Mouse (Mus musculus) neural tube, embryonic 10.5 days (tissue): Measurements from ENCODE around the gene Cuedc1.

ENCODE experiments used
- DNase-seq: peaks from one replicate; pipeline ENCODE4 v3.0.0-alpha.2; 2017; ENCODE audit warnings: low spot score; ENCODE audit errors: extremely low spot score

Cuedc1 gene

GRCm38 (mm10) chr11:88098021-88098729 lies at the start of gene Cuedc1:
Gene Cuedc1 (plus strand): TSS chr11:88098058.
- DNase-seq: no peak

GRCm38 (mm10) chr11:88048961-88049670 lies 48.7 kb upstream of the Cuedc1 start:
- no peak for DNase-seq

DNA sequence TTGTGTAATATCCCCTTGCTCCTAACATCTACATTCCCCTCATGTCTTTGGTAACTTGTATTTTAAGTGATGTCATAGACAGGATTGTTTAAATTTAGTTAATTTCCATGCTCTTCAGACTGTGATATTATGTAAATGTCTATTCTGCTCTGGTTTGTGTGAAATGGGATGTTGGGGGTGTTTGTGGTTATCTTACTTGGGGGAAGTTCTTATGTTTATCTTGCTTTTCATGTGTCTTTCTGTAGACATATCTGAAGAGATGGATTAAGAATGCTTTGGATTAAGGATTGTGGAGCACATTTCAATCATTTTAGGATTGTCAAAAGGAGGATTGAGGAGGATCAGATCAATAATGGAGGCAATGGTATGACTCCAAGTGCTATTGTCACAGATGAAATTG lies 48.1 kb upstream of the Cuedc1 start:
- no peak for DNase-seq

GRCm38 (mm10) chr11:88052638-88053037 lies 45.2 kb upstream of the Cuedc1 start:
- no peak for DNase-seq

- no peak for DNase-seq
These were observed 44.0 kb upstream of the Cuedc1 start for GRCm38 (mm10) chr11:88053821-88054220.

GRCm38 (mm10) chr11:88054589-88054988 lies 43.3 kb upstream of the Cuedc1 start:
- peak; percentile 52 for DNase-seq

DNA sequence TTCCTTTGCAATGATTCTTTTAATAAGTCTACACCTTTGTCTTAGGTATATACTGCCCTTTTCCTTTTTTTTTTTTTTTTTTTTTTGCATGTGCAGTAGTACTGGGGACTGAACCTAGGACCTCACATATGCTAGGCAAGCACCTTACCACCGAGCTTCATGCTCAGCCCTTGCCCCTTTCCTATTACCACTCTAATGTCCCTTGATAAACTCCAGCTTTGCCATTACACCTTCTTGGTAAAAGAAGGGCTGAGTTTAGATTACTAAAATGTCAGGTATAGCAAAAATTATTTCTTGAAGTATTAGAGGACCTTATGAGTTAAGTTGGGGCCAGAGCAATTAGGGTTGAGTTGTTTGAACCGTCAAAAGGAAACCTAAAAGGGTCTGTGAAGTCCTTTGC lies 42.1 kb upstream of the Cuedc1 start:
- no peak for DNase-seq

DNA sequence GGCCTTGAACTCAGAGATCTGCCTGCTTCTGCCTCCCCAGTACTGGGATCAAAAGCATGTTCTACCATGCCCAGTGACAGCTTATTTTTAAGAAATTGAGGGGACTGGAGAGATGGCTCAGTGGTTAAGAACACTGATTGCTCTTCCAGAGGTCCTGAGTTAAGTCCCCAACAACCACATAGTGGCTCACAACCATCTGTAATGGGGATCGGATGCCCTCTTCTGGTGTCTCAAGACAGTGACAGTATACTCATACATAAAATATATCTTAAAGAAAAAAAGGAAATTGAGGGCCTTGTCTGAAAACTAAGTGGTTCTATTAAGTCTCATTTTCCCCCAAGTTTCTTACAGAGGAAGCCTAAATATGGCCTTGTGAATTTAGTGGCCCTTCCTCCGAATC lies 40.1 kb upstream of the Cuedc1 start:
- no peak for DNase-seq

DNA sequence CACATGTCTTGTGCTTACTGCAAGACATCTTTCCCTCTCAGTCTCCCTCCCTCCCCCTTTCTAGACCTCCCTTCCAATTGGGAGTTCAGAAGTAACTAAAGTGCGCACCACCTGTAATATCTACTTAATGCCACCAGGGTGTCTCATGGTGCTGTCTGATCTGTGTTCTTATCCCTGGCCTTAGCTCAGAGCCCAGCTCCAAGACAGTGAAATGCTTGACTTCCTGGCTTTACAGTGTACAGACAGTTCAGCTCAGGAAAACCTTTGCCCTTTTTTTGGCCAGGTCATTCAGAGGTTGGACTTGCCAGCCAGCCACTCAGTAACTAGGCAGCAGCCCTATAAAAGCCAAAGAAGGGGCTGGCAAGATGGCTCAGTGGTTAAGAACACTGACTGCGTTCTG lies 38.7 kb upstream of the Cuedc1 start:
- DNase-seq: no peak

DNA sequence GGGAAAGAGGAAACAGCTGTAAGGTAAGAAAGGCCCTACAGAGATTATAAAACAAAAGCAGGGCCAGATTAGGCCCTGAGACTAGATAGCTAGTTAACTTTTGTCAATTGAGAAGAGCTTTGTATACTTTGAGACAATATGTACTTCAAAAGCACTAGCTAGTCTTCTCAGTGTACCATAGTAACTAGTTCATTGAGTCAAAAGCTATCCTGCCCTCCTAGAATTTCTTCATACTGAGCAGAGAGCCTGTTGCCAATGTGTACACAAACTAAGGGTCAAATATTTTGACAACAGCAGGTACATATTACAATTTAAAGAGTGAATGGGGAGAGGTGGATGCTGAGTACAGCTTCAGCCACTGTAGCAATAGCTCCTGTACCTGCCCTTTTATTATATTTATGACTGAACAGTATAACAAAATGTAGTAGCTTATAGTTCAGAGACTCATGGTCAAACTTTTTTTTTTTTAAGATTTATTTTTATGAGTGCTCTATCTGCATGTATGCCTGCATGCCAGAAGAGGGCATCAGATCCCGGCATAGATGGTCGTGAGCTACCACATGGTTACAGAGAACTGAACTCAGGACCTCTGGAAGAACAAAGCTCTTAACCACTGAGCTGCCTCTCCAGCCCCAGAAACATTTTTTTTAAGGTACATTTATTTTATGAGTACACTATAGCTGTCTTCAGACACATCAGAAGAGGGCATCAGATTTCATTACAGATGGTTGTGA lies 35.8 kb upstream of the Cuedc1 start:
- no peak for DNase-seq

- DNase-seq: no peak
These were observed 32.1 kb upstream of the Cuedc1 start for GRCm38 (mm10) chr11:88065732-88066131.

DNA sequence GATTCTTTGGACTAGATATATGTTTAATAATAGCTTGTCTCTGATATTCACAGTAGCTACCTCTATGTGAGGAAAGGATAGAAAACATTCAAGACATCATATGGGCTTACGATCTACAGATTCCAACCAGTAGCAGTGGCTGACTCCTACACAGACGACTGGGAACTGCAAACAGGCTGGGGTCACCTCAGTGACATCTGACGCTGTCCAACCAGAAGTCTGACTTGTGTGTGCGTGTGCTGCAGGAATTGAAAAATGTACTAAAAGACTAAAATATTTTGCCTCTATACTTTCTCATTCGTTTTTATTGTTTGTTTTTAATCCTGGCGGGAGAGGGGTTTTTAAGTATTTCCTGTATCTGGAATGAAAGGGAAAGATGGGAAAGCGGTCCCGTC lies 30.7 kb upstream of the Cuedc1 start:
- DNase-seq: no peak

DNA sequence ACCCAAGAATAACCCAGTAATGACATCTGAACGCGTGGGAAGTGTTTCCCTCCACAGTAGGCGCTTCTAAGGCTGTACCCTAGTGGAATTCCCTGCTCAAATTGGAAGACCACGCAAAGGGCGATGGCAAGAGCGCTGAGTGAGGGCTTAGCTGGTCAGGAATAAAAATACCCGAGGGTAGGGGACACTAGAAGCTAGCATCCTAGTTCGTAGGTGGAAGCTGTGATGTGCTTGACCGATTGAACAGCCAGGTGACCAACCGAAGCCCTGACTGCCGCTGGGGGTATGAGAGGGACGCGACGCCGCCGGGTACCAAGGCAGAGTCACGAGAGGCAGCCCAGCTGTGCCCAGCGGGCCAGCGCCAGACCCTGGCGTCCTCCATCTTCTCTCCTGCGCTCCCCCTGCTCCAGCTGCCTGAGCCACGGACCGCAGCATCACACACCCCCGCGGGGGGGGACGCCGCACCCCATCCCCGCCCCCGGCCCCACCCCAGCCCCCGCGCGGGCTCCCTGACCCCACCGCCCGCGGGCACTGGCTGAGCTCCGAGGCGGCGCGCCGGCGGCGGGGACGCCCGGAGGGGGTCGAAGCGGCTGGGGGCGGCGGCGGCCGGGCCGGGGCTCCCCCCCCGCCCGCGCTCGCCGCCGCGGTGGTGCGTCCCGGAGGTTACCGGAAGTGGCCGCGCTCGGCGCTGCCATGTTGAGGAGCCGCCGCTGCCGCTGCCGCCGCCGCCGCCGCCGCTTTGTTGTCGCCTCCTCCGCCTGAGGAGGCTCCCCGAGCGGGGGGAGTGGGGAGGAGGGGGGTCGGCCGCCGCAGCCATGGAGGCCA lies 30.1 kb upstream of the Cuedc1 start, which contains the start of gene Vezf1:
Gene Vezf1, plus strand, starts transcription at position 694 of the 825 bp plus-strand sequence.
- DNase-seq: peak; percentile 91

DNA sequence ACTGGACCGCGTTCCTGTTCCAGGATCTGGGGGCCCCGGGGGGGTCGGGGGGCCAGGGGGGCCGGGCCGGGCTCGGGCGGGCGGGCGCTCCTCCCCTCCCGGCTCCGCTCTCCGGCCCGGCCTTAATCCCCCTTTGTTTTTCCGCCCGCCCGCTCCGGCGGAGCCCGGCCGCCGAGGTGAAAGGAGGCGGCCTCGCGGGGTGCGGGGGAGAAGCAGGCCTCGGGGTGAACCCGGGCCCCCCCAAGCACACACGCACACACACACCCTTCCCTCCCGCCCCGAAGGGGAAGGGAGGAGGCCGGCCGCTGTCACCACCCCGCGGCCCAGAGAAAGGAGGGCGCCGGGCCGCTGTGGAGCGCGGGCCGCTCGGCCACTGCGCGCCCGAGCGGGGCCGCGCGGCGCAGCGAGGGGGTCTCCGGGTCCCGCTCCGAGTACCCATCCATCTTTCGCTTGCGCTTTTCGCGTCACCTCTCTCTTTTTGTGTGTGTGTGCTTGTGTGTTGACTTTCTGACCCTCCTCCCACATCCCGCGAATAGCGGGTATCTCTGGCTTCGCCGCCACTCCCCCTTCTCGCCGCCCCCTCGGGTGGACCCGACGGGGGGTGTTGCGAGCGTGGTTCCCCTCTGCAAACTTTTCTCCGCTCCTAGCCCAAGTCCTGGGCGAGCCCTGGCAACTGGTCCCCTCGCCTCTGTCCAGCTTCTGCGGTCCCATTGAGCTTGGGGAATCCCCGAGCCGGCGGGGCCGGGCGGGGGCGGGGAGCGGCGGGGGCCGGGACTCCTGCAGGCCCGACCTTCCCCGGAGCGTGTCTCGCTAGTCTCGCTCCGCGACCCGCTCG lies 29.2 kb upstream of the Cuedc1 start:
- DNase-seq: peak; percentile 79

DNA sequence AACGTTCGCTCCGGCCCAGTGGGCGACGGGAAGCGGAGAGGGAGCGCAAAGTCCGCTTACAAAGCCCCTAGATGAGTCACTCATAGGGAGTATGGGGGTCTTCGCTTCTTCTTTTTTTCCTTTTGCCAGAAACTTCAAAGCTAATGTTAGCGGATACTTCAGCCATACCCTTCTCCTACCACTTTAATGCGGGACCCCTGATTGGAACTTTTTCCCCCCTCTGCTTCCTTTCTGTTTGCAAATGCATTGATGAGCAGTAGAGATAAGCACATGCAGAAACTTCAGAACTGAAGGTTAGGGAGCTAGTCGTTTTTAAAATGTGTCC lies 28.6 kb upstream of the Cuedc1 start:
- no peak for DNase-seq

DNA sequence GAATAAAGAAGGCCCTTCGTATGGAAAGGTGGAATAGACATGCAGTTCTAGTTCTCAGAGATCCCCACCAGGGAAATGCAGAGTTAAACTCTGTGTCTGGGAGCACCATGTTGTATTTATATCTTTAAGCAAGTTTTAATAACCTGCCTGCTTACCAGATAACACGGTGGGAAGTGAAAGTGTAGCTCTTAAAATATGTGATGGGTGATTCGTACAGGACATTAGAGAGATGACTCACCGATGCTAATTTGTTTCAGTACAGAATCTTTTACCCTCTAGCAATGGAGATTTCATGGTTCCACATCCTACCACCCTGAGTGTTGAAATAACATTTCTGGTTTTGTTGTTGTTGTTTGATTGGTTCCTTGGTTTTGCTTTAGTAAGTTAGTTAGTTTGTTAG lies 27.5 kb upstream of the Cuedc1 start:
- DNase-seq: no peak

DNA sequence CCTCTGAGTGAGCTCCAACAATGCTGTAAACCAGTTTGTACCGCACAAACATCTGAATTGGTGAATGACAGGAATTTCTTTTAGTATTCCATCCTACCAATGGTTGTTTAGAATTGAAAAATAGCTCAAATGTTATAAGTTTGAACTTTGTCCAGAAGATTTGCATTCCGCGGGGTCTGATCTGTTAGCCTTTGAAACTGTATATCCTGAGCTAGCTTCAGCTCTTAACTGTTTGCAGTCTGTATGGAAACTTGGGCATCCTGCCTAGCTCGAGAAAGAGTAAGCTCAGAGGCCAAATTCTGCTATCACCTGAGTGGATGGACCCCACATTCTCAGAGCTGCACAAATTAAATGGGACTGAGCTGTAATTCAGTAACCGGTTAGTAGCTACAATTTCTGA lies 26.7 kb upstream of the Cuedc1 start:
- DNase-seq: no peak

GRCm38 (mm10) chr11:88073343-88073875 lies 24.4 kb upstream of the Cuedc1 start:
- no peak for DNase-seq

- no peak for DNase-seq
These were observed 22.2 kb upstream of the Cuedc1 start for GRCm38 (mm10) chr11:88075701-88076100.

DNA sequence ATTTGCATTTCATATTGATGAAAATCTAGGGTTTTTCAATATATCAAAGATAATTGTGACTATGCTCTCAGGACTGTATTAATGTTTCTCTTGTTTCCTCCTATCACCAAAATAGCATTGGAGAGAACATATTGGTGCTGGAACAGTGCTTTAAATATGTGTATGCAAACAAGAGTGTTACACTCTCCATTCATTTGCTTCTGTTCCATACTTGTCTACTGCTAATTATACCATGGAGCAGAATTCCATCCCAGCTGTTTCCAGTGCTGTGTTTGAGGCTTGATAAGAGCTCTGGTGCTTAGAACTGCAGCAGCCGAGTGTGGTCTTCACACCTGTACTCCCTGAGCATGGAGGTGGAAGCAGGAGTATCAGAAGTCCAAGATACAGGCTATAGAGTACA lies 21.5 kb upstream of the Cuedc1 start:
- no peak for DNase-seq
